Mouse (Mus musculus) urinary bladder, postnatal 4 days (tissue): ENCODE data around the gene Peli1.

Experiments used
- DNase-seq, 2 experiments: peaks; one replicate each; pipeline ENCODE4 v3.0.0; 2021 to 2022; ENCODE audit warnings: low spot score in 2 of 2

The Peli1 gene

GRCm38 (mm10) chr11:21091067-21091427 lies at the start of gene Peli1:
Gene Peli1, plus strand, starts transcription at chr11:21091291.
- peak; percentile 92 to 95 for DNase-seq

GRCm38 (mm10) chr11:21042590-21042989 lies 48.5 kb upstream of the Peli1 start:
- no peak for DNase-seq

DNA sequence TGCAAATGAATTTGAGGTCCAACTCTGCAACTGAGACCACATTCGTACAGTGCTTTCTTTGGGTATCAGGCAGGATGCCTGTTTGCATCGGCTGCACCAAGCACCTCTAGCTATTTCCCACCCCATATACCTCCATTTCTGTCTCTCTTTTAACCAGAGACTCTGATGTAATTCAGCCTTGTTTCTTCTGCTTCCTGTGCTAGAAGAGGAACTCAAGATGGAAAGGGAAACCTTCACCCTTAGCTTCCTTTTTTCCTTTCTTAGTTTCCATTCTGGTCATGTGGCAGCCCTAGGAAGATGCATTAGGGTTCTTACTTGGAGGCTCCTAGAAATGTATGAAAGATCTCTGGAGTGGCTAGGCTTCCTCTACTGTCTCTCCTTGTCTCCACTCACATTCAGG lies 44.9 kb upstream of the Peli1 start:
- DNase-seq, result no peak

GRCm38 (mm10) chr11:21047921-21048320 lies 43.2 kb upstream of the Peli1 start:
- no peak for DNase-seq

DNA sequence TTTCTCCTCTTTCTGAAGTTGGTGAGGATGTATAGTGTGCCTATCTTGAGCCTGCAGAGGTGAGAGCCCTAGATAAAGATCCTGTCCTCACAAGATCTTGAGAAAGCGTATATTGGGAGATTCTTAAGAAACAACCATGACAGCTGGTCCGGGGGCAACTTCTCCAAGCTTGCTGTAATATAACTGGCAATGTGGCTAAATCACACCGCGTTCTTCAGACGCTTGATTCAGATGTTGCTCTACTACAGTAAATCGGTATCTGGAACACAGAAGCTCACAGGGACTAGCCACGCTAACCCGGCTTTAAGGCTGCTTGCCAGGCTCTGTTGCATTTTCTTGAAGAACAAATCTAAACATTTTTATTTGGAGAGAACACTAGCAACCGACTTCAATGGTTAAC lies 39.4 kb upstream of the Peli1 start:
- DNase-seq, result no peak

- no peak for DNase-seq
These were observed 36.5 kb upstream of the Peli1 start for GRCm38 (mm10) chr11:21054587-21054986.

DNA sequence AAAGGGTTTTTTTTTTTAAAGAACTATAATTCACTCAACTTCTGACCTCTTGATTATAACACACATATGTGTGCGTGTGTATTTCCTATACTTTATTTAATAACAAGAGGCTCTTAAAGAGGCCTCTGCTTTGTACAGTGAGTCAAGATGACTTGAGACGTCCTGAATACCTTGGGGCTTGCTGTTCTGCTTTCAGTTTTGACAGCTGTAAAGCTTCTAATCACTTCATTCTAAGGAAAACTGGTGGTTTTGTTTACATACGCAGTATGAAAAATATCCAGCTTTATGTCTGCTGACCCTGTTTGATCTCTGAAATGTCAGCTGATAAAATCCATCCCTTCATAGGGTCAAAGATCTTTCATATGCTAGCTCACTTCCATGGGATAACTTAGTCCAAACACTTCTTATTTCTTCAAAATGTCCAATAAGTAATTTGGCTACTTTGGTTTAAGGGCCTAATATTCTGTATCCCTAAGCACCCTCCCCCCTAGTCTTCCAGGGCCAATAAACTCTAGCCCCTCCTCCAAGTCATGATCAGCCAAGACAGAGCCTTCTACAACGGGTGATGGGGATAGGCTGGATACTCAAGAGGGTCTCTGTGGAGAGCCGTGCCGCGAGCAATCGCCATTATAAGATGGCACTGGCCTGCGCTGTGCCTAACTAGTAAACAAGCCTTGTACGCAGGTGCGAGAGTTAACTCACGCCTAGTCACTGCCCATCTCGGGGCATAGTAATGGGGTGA lies 34.8 kb upstream of the Peli1 start:
- DNase-seq, result no peak

DNA sequence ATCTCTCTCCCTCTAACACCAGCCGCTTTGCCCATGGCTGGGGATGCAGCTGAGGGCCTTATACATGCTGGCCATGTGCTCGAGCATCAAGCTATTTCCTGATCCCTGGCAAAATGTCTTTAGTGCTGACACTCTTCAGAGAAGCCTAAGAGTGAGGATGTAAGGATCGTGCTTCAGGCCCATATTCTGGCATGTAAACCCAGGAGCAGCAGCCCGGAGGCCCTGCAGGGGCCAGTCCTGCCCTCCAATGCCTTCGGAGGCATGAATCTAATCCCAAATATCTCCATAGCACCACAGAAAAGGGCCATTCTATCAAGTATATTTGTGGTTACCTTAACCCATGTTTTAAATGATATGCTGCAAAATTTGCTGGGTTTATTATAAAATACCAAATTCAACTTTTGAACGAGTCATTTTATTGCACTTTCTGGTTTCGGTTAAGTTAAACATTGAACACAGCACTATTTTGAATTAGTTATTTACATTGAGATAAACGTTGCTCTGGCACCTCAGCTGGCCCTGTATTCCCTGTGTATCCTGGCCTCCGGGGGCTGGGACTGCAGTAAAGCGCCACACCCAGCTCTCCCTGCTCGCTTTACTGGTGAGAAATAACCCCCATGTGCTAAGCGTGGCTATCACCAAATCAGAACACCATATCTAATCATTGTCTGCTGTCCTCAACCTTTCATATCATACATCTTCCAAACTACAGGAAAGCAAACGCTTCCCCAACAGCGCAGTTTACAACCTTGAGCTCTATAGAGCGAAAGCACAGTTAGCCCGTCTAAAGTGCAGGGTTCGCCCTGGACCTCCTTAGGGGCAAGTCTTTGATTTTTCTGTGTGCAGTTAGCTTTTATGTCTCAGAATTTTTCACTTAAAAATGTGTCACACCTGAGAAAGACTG lies 33.3 kb upstream of the Peli1 start:
- DNase-seq, result no peak

GRCm38 (mm10) chr11:21058415-21058781 lies 32.7 kb upstream of the Peli1 start:
- no peak for DNase-seq

- DNase-seq, result no peak
These were observed 30.6 kb upstream of the Peli1 start for GRCm38 (mm10) chr11:21060386-21061074.

- no peak for DNase-seq
These were observed 30.1 kb upstream of the Peli1 start for GRCm38 (mm10) chr11:21061075-21061403.

DNA sequence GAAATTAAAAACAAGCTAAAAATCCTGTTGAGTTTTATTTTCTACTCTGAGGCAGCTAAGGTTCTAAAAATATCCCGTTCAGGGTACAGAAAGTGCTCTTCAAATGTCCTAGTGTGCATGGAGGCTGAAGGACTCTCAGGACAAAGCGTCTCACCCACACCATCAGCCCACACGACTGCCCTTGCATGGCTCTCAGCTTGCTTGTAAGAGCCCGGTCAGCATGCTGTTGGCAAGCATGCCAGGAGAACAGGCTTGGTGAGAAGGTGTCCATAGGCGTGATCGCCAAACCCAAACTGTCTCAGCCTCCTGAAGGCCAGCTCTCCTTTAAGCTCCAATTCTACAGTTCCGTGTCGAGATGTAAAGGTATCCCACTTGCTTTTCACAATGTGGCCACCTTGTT lies 29.7 kb upstream of the Peli1 start:
- no peak for DNase-seq

DNA sequence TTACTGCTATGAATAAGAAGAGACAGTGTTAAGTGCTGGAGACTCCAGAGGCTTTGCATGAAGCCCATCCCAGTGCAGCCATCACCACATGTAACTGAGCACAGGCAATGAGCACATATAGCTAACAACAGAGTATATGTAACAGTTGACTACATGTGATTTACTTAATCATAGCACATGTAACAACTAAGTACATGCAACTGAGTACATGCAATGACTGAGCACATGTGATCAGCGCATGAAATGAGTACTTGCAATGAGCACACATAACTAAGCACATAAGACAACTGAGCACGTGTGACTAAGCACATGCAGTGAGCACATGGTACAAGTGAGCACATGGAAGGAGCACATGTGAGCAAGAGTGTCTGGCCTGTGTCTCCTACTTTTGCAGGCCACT lies 29.0 kb upstream of the Peli1 start:
- no peak for DNase-seq

GRCm38 (mm10) chr11:21063271-21063670 lies 27.8 kb upstream of the Peli1 start:
- DNase-seq, result no peak

DNA sequence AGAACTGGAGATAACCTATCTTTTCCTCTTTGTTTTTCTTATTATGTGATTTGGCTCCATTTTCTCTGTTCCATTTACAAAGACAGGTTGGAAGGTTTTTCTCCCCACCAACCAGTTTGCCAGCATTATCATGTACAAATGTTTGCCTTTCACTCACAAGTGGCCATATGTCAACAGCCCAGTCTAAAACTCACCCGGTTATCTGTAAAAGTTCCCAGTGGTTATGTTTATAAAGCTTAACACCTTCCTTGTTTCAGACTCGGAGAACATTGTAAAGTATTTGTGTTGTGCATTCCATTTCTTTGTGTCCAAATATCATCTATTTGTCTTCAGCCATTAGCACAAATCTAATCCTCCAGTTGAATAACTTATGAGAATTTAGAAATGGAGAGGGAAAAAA lies 11.7 kb upstream of the Peli1 start:
- DNase-seq, result no peak

GRCm38 (mm10) chr11:21079851-21080362 lies 11.2 kb upstream of the Peli1 start:
- DNase-seq, result no peak

DNA sequence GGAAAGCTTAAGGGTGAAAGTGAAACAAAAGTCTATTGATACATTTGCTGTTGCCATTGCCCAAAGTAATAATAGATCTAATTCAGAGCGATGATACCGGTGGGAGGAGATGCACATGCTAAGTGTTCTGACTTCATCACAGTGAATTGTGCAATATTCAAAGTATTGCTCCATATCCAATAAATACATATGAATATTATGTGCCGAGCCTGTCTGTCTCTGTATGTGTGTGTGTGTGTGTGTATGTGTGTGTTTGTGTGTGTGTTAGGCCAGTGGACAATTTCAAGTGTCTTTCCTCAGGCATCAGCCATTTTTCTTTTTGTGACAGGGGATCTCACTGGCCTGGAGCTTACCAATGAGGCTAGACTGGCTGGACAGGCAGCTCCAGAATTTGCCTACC lies 9.9 kb upstream of the Peli1 start:
- DNase-seq, result no peak

DNA sequence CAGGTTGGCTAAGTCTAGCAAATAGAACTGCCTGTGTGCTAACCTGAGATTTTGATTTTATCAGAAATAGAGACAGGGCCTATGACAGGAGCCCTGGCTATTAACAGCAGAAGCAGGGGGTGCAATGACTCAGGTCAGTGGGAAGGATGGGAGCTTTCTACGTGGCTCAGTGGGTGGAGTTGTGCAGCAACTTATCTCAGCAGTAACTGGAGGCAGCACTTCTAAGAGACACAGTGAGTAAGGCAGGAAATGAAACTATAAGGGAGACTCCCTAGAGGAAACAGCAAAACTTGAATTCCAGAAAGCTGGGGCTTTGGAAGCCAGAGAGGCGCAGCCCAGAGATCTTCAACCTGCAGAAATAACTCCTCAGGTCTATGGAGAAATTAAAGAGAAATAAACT lies 8.4 kb upstream of the Peli1 start:
- DNase-seq, result no peak

GRCm38 (mm10) chr11:21088356-21088755 lies 2.7 kb upstream of the Peli1 start:
- DNase-seq, result no peak

DNA sequence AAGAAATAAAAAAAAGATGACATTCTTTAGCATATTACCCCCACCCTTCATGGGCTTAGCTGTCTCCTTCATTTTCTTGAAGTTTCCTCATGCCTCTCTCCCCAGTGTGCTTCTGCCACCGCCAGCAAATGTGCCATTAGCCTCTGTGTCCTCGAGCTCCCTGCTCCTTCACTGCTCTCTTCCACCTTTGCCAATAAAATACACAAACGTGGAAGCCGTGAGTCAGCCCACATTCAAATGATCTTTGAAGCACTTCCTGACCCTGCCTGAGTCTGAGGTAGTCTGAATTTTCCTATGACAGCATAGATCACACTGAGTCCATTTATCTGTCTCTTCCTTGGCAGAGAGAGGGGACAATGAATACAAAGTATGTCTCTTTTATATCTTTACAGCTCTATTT lies 1.5 kb upstream of the Peli1 start:
- DNase-seq, result no peak

GRCm38 (mm10) chr11:21091428-21092405 lies 626 bp downstream of the Peli1 start:
- DNase-seq, result peak; percentile 56 to 62
